10 mouse cellular contexts compared by ENCODE assay signal in genomic region chr11:120731858-120732680, GRCm38 (mm10). TPM values are rescaled to one million over a fixed set of nuclear protein-coding genes. Genes with fewer than 3 reads are reported as not detected.
A peak's percentile ranks its signal among the peaks of the same experiment; 100 is the strongest.
DNase-seq lines count a peak whose midpoint lies in the region; ATAC-seq and TF ChIP-seq lines count a peak whose summit lies in the region.
"Had no signal": no experiment of that assay in that cellular context is flagged by ENCODE, and none has a peak within 500 bp of the region (broad histone marks: within the 10 kb centered on the region; RNA-seq: fewer than 3 reads in every experiment).

Cbr2 (minus strand) TSS chr11:120732114.

- no peak for TF ChIP-seq POLR2A in olfactory bulb, adult 2 months (IDR thresholded peaks at IDR 0.05; ENCODE audit: insufficient read depth, low read depth, low read length)

- TF ChIP-seq CTCF in olfactory bulb, adult 2 months (IDR thresholded peaks at IDR 0.05; ENCODE audit: insufficient read depth, low read depth, low read length) = no peak
- TF ChIP-seq CTCF in midbrain, postnatal 0 days (IDR thresholded peaks at IDR 0.05) = no peak

- H3K9ac ChIP-seq in kidney, embryonic 14.5 days (ENCODE audit: low read depth, low read length) = no peak within 1 kb of the TSS
- H3K9ac ChIP-seq in embryonic facial prominence, embryonic 12.5 days = no peak within 1 kb of the TSS
- no peak within 1 kb of the TSS for H3K9ac ChIP-seq in midbrain, postnatal 0 days (replicated peaks; ENCODE audit: low read length, poor library complexity, severe bottlenecking)
- H3K9ac ChIP-seq: midbrain, embryonic 12.5 days had no signal

- no peak for ATAC-seq in kidney, embryonic 14.5 days (ENCODE audit: low FRiP score, low TSS enrichment)
- ATAC-seq in embryonic facial prominence, embryonic 12.5 days (ENCODE audit: insufficient number of reproducible peaks, insufficient read depth, low FRiP score, low TSS enrichment) = no peak
- ATAC-seq in megakaryocyte-erythroid progenitor cell, adult 5-6 weeks (replicated peaks; ENCODE audit: low FRiP score, low TSS enrichment, poor library complexity, severe bottlenecking) = no peak
- no peak for ATAC-seq in midbrain, postnatal 0 days (ENCODE audit: low FRiP score)
- ATAC-seq: forebrain, embryonic 16.5 days had no signal

- peak; percentile 39 for DNase-seq in kidney, postnatal 10 days
- peak; percentile 49 to 53 for DNase-seq in kidney, postnatal 25 days
- no peak for DNase-seq in midbrain, postnatal 0 days (ENCODE audit: low spot score)
- no peak for DNase-seq in embryo, embryonic 11 days

- H3K4me1 ChIP-seq in kidney, embryonic 14.5 days (ENCODE audit: control insufficient read depth, insufficient read depth, low read length) = 0 out of 2 replicates have a peak, but pooled peaks cover 5% of the 10 kb centered on the region
- peaks cover 20% of the 10 kb centered on the region; the same call in 1 of the 2 replicates for H3K4me1 ChIP-seq in embryonic facial prominence, embryonic 12.5 days
- peaks cover 5% of the 10 kb centered on the region for H3K4me1 ChIP-seq in olfactory bulb, adult 2 months (ENCODE audit: control insufficient read depth, insufficient read depth, low read length)
- no peaks in the 10 kb centered on the region for H3K4me1 ChIP-seq in midbrain, postnatal 0 days (ENCODE audit: insufficient read depth, low read length)

- no peaks in the 10 kb centered on the region for H3K36me3 ChIP-seq in kidney, embryonic 14.5 days (ENCODE audit: control insufficient read depth, insufficient read depth, low read length)
- no peaks in the 10 kb centered on the region for H3K36me3 ChIP-seq in embryonic facial prominence, embryonic 12.5 days
- H3K36me3 ChIP-seq in midbrain, postnatal 0 days (ENCODE audit: insufficient read depth, low read length) = no peaks in the 10 kb centered on the region
- H3K36me3 ChIP-seq: midbrain, embryonic 12.5 days had no signal

- no peak within 1 kb of the TSS for H3K27ac ChIP-seq in kidney, embryonic 14.5 days (ENCODE audit: low read depth, low read length)
- peak within 1 kb of the TSS; percentile 42; the same call in 1 of the 2 replicates for H3K27ac ChIP-seq in embryonic facial prominence, embryonic 12.5 days
- H3K27ac ChIP-seq in olfactory bulb, adult 2 months (ENCODE audit: insufficient read depth, low read depth, low read length) = no peak within 1 kb of the TSS
- no peak within 1 kb of the TSS for H3K27ac ChIP-seq in midbrain, postnatal 0 days (ENCODE audit: low read depth, low read length)
- H3K27ac ChIP-seq: midbrain, embryonic 12.5 days had no signal

- H3K4me3 ChIP-seq in kidney, embryonic 14.5 days (ENCODE audit: low read length) = no peak within 1 kb of the TSS
- no peak within 1 kb of the TSS for H3K4me3 ChIP-seq in embryonic facial prominence, embryonic 12.5 days
- no peak within 1 kb of the TSS for H3K4me3 ChIP-seq in olfactory bulb, adult 2 months (ENCODE audit: insufficient read depth, low read depth, low read length)
- no peak within 1 kb of the TSS for H3K4me3 ChIP-seq in midbrain, postnatal 0 days (ENCODE audit: low read depth, low read length)
- H3K4me3 ChIP-seq: midbrain, embryonic 12.5 days had no signal

- no peaks in the 10 kb centered on the region for H3K9me3 ChIP-seq in kidney, embryonic 14.5 days (ENCODE audit: control insufficient read depth, low read length)
- H3K9me3 ChIP-seq in embryonic facial prominence, embryonic 12.5 days = no peaks in the 10 kb centered on the region
- no peaks in the 10 kb centered on the region for H3K9me3 ChIP-seq in midbrain, postnatal 0 days (ENCODE audit: low read length)
- H3K9me3 ChIP-seq: midbrain, embryonic 12.5 days had no signal

- WGBS in kidney, embryonic 14.5 days = 63% methylated on average over 12 of the region's 12 CpGs
- WGBS in embryonic facial prominence, embryonic 12.5 days = 62% methylated on average over 12 of the region's 12 CpGs
- 76% methylated on average over 12 of the region's 12 CpGs for WGBS in olfactory bulb, adult 2 months
- WGBS in midbrain, postnatal 0 days = 76% methylated on average over 12 of the region's 12 CpGs

- H3K4me2 ChIP-seq in kidney, embryonic 14.5 days (replicated peaks; ENCODE audit: low read depth, low read length) = no peak within 1 kb of the TSS
- no peak within 1 kb of the TSS for H3K4me2 ChIP-seq in embryonic facial prominence, embryonic 12.5 days (replicated peaks)
- H3K4me2 ChIP-seq in midbrain, postnatal 0 days (ENCODE audit: low read depth, low read length, poor library complexity, severe bottlenecking) = no peak within 1 kb of the TSS
- H3K4me2 ChIP-seq: midbrain, embryonic 12.5 days had no signal

- no peaks in the 10 kb centered on the region for H3K27me3 ChIP-seq in kidney, embryonic 14.5 days (ENCODE audit: control insufficient read depth, insufficient read depth, low read length)
- H3K27me3 ChIP-seq in embryonic facial prominence, embryonic 12.5 days = no peaks in the 10 kb centered on the region
- H3K27me3 ChIP-seq in midbrain, postnatal 0 days (ENCODE audit: insufficient read depth, low read length) = no peaks in the 10 kb centered on the region

RNA-seq across cellular contexts. Expression of gene Cbr2, which starts in this region (rescaled TPM):
- polyA plus RNA-seq in kidney, embryonic 14.5 days (2014; fragmentation: Nextera tagmentation; extraction: Ambion mirVana) = 0.47 TPM in 1 of 2 replicates, not detected in the other
- polyA plus RNA-seq in embryonic facial prominence, embryonic 12.5 days (2016; fragmentation: Nextera tagmentation; extraction: Ambion mirVana) = 5.9 and 6.1 TPM in 2 replicates
- polyA plus RNA-seq in olfactory bulb, adult 2 months (2012; ENCODE audit: insufficient read depth, insufficient read length, low replicate concordance, missing spikeins) = not detected in 2 replicates
- total RNA-seq in megakaryocyte-erythroid progenitor cell, adult 5-6 weeks (2014; fragmentation: Nextera tagmentation) = not detected in 2 replicates
- total RNA-seq in megakaryocyte-erythroid progenitor cell, adult 5-6 weeks (2017) = not detected in 2 replicates
- 3.6 and 5.2 TPM in 2 replicates for total RNA-seq in midbrain, postnatal 0 days (2014; rRNA removed)
- polyA plus RNA-seq in midbrain, postnatal 0 days (2015; fragmentation: Nextera tagmentation; extraction: Ambion mirVana) = 4.0 and 4.4 TPM in 2 replicates

Comparison
In these comparisons a context has a peak if more than half of its experiments do, and no peak if none do; other contexts are left out.
1. DNase-seq: peak in kidney, postnatal 10 days (single experiment) and kidney, postnatal 25 days (2 of 2); none in midbrain, postnatal 0 days (single experiment) and embryo, embryonic 11 days (single experiment).